Mouse (Mus musculus) heart, adult 11 months (tissue): ENCODE measurements at regions not wholly inside any gene's neighbourhood (a gene's known extent, or its start where the extent isn't known, plus 50 kb on each side); places are given as distances from the start of the nearest gene placed in this dataset.
A peak's percentile ranks its signal among the peaks of the same experiment; 100 is the strongest.
"Not testable (repeated sequence)": the region's sequence is repeated elsewhere in the genome, so short reads cannot be mapped to it uniquely, and the experiment has no call there.

ENCODE experiments used
- DNase-seq: peaks from one replicate; pipeline ENCODE4 v3.0.0; 2022

DNA sequence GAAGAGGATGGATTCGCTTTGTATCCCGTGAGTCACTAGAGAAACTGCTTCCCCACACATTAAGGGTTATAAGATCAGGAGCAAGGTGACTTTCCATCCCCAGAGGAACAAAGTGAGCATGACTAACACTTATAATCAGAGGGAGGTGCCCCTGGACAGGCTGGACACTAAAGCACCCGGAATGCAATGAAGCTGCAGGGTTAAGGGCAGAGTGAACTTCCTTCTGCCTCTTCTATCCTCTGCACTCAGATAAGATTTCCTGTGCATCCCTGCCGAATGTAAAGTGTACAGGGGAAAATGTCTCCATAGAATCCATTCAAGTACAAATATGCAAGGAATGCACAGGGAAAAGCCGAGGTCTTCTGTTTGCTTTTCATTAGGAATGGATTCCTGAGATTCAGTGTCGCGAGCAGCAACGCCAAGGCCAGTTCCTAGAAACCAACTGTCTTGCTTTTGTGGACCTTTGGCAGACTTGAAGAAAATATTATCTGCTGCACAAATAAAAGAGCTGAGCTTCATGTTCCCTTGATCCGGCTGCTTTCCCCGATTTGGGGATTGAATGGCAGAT is 58.5 kb upstream of the Fbxl7 start:
- DNase-seq, result no peak

DNA sequence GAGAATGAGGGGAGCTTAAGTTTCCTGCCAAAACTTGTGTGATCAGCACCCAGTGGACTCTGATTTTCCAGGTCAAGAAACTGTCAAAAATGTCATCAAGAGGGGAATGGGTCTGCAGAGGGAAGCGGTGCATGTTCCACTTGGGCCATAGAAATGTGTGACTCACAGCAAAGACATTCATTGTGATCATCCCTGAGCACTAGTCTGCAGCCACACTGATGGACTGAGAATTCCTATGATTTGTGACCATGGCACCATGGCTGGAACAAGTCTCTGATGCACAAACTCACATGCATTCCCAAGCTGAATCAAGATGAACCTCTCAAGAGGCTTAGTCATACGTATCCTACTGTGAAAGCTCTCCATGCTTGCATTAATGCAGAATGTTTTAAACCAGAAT is 63.6 kb upstream of the Fbxl7 start:
- no peak for DNase-seq

DNA sequence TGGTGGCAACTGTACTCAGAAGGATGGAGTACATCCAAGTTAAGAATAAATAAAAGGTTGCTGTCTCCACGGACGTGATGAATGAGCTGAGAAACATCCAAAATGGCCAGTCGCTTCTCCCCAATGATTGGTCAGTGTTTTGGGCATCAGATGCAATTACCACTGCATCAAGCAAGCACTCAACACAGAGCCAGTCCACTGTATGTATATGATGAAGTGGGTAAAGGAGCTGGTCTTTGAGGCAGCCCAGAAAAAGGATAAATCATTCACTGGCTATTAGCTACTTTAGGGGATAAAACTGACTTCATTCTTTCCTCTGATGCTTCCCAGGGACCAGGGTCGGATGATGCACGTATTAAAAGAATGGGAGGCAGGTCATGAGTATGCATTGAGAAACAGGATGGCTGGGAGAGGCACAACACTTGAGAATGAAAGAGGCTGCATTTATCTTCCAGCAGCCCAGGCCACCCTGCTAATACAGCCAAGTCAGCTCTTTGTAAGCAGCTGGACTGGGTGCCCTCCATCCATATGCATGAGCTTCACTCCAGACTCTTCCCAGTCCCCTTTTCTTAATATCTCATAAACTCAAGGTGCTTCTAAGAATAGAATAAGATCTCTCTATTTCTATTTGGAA is 73.1 kb upstream of the Fbxl7 start:
- DNase-seq, result no peak

DNA sequence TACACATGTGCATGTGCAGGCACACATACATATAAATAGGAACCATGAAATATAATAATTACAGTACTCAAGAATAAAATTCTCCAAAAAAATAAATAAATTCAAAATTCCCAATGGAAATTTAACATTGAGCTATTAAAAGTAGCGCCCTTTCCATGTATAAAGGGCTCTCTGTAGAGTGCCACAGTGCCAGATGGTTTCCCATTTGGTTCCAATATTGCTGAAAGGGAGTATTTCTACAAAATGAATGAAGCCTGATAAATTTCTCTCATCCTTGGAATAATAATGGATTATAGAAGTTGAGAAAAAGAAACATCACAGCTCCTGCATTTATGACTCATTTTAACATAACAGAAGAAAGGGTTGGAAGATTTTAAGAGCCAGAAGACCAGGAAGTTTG is 75.4 kb upstream of the Fbxl7 start:
- DNase-seq, result no peak

DNA sequence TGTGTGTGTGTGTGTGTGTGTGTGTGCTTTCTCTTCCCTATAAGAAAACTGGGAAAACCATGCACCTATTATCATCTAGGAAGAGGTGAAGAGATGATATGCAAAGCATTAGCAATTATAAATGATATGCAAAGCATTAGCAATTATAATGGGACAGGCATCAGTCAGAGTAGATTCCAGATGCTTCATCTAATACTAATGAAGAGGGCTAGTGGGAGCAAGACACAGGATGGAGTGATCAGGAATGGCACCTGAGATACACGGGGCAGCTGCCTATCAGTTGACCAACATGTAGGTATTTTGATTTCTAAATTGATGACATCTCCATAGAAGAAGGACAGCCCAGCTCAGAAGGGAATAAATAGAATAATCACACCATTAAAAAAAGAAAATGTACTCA is 97.7 kb upstream of the Fbxl7 start:
- no peak for DNase-seq

DNA sequence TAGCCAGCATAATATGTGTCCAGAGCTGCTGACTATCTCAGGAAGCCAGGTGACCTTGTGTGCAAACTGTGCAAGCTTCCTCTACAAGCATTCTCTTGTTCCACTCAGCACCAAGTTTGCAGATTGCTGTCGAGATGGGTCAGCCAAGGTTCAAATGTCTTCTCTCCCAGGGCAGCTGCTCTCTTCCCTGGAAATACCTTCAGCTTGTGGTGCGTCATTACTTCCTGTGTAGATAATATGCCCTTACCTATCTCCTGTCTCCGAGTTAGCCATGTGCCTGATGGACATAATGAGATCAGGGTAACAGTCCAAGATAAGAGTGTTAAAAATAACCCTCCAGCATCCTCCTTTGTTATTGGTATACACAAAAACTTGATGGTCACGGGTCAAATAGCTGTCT is 113.7 kb upstream of the Fbxl7 start:
- DNase-seq, result no peak

DNA sequence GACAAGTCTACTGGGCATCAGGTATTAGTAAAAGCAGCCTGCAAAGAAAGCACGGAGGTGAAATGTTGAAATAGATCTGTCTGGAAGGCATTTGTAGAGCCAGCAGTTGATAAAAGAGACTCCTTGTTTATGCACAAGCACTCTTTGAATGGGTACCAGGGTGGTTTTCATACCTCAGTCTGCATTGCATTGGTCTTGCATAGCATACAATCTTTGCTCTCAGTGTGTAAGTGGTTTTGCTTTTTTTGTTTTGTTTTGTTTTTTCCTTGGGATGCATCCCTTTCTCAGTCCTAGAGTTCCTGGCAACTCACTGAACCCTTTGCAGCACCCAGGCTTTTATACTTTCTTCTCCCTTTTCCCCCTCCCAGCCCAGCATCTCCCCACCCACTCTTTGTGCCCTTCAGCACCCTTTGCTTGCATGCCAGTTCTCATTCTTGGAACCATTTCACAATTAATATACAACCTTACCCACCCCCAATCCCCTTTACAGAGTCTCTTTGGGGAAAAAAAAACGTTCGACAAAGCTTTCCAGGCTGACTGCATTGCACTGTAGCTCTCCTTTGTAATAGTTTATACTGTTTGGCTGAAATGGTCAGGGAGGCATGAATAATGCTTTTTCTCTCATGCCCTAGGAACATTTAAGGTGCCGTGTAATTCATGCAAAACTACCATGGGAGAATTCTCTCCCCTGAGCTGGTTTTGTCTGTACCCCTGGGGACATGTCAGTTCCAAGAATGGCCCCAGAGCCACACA is 118.7 kb upstream of the Fbxl7 start:
- DNase-seq, result no peak

DNA sequence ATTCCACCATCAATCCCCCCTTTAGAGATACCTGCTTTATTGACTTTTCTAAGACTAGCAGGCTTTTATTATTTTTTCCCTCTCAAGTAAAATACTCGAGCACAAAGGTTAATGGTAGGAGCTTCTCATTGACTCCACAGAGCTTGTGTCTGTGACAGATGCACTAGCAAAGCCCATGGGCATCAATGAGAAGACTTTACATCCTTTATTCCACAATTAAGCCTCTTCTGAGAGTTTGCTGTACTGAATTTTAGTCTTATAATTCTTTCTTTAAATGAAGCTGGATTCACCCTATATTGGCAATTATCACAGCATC is 119.2 kb upstream of the Fbxl7 start:
- no peak for DNase-seq

DNA sequence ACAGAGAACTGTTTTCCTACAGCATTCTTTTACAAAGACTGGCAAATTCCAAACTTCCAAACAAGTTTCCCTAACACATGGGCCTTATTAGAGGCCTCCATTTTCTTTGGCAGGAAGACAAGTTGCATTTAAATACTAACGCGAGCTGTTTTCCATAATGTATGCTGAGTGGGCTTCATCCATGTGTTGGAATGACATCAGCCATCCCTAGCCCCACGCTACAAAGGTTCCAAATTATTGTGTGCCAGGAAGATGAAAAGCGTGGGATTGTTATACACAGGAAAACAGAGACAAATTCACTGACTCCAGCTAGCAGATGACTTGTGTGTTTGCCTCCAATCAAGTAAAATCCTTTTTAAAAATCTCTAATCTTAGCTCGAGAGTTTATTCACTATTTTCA is 125.1 kb upstream of the Fbxl7 start:
- DNase-seq, result no peak

DNA sequence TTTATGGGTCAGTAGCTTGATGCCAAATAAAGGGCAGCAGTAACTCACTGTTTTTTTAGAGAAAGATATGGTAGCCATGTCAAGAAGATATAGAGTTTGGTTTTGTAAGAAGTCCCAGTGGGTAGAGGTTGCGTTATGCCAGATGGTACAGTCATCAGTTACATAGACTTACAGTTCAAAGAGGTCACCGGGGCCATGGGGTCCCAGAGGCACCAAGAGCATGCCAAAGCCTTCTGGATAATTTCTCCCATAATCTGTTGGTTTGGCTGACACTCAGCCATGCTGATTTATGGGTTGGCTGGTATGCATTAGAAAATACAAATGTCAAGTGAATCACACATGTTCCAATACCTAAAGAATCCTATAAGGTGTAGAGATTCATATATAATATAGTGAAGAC is 137.9 kb upstream of the Fbxl7 start:
- DNase-seq, result no peak

DNA sequence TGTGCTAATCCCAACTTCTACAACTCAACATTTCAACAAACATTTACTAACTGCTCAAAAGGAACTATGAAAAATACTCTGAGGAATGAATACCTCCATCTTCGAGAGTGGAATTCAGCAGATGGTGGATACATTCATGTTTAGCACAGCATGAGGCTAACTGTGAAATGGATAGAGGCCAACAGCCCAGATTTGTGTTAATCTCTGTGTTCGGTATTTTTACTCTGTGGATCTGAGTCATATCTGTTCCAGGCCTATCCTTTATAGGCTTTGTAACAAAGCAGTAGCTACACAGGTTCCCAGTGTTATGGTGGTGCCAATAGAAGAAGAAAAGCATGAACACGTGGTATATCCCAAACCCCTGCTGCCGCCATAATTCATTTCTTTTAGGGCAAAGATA is 148.4 kb upstream of the Fbxl7 start:
- no peak for DNase-seq

DNA sequence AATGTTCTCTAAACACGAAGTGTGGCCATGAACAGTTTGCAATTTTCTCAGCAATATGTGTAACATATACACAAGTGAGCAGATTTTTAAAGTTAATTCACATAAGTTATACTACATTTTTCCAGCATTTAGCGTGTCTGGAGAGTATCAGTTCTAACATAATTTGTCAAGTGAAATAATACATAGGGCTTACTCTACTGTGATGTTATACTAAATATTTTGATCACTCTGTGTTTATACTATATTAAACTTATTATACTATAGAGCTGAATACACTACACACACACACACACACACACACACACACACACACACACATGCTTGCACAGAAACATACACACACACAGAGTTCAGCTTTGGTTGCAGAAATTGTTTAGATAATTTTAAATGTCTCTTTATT is 155.3 kb upstream of the Fbxl7 start:
- no peak for DNase-seq

DNA sequence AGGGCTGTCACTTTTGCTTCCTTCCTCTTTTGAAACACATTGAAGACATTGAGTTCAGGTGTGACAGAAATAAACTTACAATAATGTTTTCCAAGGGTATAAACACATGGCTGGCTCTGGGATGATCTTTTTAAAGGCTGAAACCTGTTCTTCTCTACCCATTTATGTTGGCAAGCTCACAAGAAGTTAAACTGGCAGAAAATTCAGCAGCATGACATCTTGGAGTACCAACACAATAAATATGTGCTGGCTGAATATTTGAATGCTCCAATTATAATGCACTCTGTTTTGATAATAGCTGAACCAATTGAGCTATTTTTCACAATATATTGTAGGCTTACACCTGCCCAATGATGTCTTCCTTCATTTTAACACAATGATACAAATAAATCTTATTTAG is 168.1 kb upstream of the Fbxl7 start:
- DNase-seq, result no peak

DNA sequence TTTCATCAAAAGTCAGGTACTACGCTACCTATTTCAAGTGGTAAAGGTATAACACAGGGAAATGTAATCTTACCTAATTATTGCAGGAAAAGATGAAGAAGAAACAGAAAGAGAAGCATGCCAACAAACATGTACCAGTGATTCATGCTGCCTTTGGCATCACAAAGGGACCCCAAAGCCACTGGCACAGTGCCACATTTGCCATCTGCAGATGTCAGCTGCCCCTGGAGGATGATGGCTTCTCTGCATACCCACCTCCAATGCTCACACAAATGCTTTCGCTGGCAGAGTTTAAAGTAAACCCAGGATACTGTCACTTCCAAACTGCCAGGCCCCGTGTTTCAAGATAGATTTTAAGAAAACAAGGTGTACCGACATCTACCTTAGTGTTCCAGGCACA is 168.6 kb upstream of the Fbxl7 start:
- DNase-seq, result no peak

DNA sequence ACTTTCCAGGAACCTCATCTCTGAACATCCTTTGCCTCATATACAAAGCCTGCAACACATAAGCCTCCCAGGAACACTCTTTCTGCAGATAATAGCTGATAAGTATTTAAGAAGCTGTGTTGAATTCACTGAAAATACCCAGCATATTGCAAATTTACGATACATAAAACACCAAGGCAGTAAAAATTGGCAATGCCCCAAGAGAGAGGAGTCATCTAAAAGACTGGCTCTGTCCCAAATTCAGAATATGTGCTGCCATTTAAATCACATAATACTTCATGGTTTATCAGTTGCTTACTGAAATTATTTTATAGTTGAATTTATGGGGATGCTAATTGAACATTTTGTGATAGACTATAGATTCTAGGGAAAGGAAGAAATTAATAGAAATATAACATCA is 172.3 kb upstream of the Fbxl7 start:
- DNase-seq, result no peak

DNA sequence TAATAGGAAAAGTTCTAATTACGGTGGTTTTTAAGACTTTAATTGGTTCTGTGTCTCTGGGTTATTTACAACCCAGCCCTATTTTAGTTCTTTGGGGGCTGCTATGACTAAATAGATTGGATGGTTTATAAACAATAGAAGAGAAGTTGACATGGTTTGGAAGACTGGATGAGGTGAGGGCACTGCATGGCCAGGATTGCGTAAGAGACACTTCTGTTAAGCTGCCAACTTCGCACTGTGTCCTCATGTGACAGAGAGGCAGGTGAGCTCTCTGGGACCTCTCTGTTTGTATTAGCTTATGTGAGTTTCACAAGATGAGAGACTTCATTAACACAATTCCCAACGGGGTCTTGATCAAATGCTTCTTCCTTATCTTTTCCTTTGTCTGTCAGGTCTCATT is 182.5 kb upstream of the Fbxl7 start:
- DNase-seq, result peak; percentile 61

DNA sequence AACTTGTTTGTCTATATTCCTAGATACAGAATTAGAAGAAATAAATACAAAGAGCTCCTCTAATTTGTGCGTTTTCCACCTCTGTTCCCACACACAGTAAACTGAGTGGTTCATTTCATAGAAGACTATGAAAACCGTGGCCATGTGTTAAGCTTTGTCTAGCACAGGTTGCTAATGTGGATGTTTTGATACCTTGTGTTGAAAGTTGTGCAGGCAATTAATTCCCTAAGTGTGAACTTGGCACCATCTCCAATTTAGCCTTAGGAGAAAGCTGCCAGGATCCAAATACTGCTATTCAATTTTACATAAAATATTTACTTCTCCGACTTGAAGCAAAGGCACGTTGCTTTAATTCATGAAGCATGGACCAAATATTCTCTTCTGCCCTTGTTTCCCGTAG is 187.4 kb upstream of the Fbxl7 start:
- peak; percentile 0 for DNase-seq

DNA sequence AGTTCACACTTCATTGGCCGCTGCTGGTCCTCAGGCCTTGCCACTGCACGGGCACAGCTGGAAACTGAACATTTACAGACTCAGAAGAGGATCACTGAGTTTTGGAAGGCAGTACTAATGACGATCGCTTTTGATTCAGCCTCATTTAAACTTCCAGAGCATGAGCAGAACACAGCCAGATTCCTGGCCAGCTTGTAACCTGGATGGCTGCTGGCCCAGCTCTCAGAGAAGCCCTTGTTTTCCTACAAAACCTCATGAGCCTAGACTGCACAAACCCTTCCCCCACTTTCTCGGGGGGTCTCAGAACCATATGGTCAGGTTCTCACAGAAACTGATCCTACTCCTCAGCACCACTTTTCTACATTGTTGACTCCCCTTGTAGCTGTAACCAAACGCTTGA is 188.2 kb upstream of the Fbxl7 start:
- peak; percentile 46 for DNase-seq

DNA sequence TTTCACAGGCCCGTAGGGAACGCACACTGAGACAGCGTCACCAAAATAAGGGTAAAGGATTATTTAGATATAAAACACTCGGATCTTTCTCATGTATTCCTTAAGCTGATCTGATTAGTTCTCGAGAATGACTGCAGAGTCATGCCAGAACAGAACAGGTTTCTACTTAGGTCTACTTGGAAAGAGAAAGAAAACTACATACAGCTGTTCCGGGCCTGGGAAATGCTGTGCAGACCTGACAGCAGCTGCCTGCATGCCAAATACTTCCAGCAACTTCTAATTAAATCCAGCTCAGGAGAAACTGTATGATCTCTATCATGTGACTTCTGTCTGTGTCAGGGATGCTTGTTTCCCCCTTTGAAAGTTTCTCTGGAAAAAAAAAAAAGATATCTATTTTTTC is 193.8 kb upstream of the Fbxl7 start:
- peak; percentile 7 for DNase-seq

DNA sequence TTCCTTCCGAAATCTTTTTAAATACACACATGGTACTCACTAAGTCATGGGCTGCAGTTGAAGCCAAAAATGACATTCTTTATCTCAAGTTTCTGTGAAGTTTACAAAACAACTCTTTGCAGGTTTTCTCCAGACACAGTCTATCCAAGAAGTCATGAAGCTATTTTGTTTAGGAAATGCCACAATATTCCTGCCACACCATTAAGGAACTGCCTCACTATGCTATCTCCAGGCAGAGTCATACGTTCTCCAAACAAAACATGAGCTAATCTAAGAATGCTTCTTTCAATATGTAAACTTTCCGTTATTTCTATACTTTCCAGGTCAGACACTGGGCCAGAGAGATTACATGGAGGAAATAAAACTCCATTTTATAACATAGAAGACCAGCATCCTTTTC is 198.7 kb upstream of the Fbxl7 start:
- DNase-seq, result no peak

DNA sequence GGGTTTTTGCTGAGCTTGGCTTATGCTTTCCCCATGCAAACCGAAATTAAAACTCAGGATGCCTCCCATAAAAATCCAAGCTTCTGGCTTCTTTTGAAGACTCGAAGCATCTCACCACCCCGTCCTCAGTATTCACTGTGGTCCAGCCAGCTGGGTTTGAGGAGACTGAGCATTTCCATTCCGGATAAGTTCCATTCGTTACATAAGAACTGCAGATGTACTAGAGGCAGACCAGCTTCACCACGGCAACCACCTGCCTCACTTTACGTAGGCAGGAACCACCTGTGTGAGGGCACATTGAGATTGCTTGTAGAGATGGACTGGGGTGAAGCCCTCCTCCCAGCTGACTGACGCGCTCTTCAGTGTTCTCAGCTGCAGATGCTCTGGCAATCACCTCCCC is 199.9 kb upstream of the Fbxl7 start:
- DNase-seq, result peak; percentile 49

DNA sequence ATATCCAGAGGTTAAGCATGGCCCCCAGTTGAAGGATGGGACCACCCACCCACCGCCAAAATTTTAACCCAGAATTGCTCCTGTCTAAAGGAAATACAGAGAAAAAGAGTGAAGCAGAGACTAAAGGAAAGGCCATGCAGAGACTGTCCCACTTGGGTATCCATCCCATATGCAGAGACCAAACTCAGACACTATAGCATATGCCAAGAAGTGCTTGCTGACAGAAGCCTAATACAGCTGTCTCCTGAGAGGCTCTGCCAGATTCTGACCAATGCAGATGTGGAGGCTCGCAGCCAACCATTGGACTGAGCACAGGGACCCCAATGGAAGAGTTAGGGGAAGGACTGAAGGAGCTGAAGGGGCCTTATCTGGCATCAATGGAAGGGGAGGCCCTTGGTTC is 206.2 kb upstream of the Fbxl7 start:
- not testable (repeated sequence) for DNase-seq

DNA sequence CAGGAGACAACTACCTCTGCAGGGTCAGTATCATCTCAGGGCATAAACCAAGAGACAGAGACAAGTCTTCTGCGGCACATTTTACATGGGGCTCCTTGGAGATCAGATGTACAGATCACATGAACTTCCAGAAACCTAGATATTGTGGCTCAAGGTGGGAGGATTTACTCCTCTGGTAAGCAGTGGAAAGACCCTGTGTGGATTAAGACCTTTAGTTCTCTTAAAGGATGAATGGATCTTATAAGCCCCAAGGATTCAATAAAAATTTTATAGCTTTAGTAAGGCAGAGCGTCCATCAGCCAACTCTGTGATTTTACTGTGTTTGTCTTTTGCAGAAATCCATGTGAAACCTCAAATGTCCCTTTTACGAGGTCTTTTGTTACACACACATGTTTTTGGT is 213.8 kb upstream of the Fbxl7 start:
- no peak for DNase-seq

DNA sequence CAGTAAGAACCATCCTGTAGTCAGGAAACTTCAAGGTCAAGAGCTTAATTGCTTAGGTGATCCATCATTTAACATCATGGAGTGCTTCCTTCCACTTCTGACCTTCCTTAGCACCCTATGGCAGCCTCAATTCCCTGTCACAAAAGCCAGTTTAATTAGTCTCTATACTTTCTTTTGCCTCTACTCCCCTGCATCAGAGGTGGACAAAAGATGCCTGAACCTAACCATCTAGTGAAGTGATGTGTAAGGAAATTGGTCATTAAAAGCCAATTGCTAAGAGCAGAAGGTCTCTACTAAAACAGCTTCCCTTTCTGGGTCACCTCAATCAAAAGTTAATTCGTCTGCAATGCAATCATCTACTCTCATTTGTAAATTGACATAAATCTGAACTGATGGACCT is 234.3 kb upstream of the Fbxl7 start:
- no peak for DNase-seq

DNA sequence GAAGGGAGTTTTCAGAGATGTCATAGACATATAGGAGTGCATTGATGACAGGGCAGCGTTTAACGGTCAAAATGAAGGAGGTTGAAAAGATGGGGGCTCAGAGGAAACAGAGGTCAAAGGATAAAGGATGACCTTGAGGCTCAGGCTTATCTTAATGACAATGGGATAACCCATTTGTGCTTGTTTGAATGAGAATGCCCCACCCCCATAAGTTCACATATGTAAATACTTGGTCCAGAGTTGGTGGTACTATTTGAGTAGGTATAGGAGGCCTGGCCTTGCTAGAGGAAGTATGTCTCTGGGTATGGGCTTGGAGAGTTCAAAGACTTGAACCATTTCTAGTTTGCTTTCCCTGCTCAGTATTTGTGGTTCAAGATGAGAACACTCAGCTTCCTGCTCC is 237.4 kb upstream of the Fbxl7 start:
- no peak for DNase-seq
